Mouse (Mus musculus) ES-E14 (cell line): ENCODE results near the gene Med24. TPM values are rescaled to one million over a fixed set of nuclear protein-coding genes. Genes with fewer than 3 reads are reported as not detected.

ENCODE experiments used
- DNase-seq: peaks from one replicate; pipeline ENCODE4 v3.0.0-alpha.2; 2013; ENCODE audit warnings: low read depth, low spot score
- H3K27ac ChIP-seq: 2 replicates; pipeline ENCODE4 v1.5.1; 2012; ENCODE audit warnings: low read depth, mild to moderate bottlenecking, low read length, moderate library complexity, mixed read lengths; ENCODE audit not compliant: poor library complexity, insufficient read depth, severe bottlenecking
- H3K36me3 ChIP-seq: 2 replicates; pipeline ENCODE4 v1.6.1; 2012; ENCODE audit warnings: mild to moderate bottlenecking, low read length, moderate library complexity, mixed read lengths; ENCODE audit not compliant: control insufficient read depth, poor library complexity, insufficient read depth, severe bottlenecking
- H3K4me1 ChIP-seq, 2 experiments: fragments of 150-350 bp in 1 of 2; sonication (generic) in 1 of 2; 2 replicates each; pipeline ENCODE4 v1.6.1; 2012; ENCODE audit warnings: low read length in 2 of 2, mild to moderate bottlenecking in 1 of 2, mixed read lengths in 1 of 2; ENCODE audit not compliant: control insufficient read depth in 2 of 2, insufficient read depth in 2 of 2, poor library complexity in 1 of 2
- H3K4me3 ChIP-seq, 2 experiments: fragments of 150-350 bp in 1 of 2; sonication (generic) in 1 of 2; 2 replicates each; pipeline ENCODE4 v1.5.1; 2012; ENCODE audit warnings: low read length in 2 of 2, low read depth in 1 of 2, mild to moderate bottlenecking in 1 of 2, mixed read lengths in 1 of 2; ENCODE audit not compliant: insufficient read depth in 1 of 2, poor library complexity in 1 of 2, severe bottlenecking in 1 of 2
- H3K9ac ChIP-seq: 2 replicates; pipeline ENCODE4 v1.6.1; 2012; ENCODE audit warnings: low read depth, mild to moderate bottlenecking, low read length, mixed read lengths; ENCODE audit not compliant: poor library complexity, insufficient read depth, severe bottlenecking
- H3K9me3 ChIP-seq: fragments of 150-350 bp; sonication (generic); 2 replicates; pipeline ENCODE4 v1.6.1; 2012; ENCODE audit warnings: low read depth, mild to moderate bottlenecking, low read length; ENCODE audit not compliant: control insufficient read depth, insufficient read depth
- CHD2 ChIP-seq: IDR thresholded peaks from 2 replicates; pipeline ENCODE4 v1.6.1; 2014; ENCODE audit warnings: mild to moderate bottlenecking, low read depth, low read length, inconsistent platforms
- HCFC1 ChIP-seq: IDR thresholded peaks from 2 replicates; pipeline ENCODE4 v1.6.1; 2012; ENCODE audit warnings: low read length, inconsistent platforms, borderline replicate concordance; ENCODE audit not compliant: insufficient read depth
- MAFK ChIP-seq: IDR thresholded peaks from 2 replicates; pipeline ENCODE4 v1.6.1; 2014; ENCODE audit warnings: mild to moderate bottlenecking, low read depth, low read length, inconsistent platforms; ENCODE audit not compliant: insufficient read depth
- ZC3H11A ChIP-seq: IDR thresholded peaks from 2 replicates; pipeline ENCODE4 v1.6.1; 2012; ENCODE audit warnings: low read depth, mild to moderate bottlenecking, inconsistent platforms, low read length, borderline replicate concordance
- ZNF384 ChIP-seq: IDR thresholded peaks from 2 replicates; pipeline ENCODE4 v1.6.1; 2012; ENCODE audit warnings: low read depth, low read length, inconsistent platforms
- in situ Hi-C, 2 experiments: fragments of 600-800 bp; cut with MboI; formaldehyde crosslinking; loops; one replicate each; pipeline ENCODE4 v1.15.1; 2025; ENCODE audit warnings: low sequenced_read_pairs in 2 of 2, inconsistent platforms in 1 of 2; ENCODE audit not compliant: unreplicated experiment in 2 of 2
- total RNA-seq: library from RNA; depleted of rRNA; stranded (reverse); fragments of 300-350 nt; gene quantifications from 2 replicates; pipeline ENCODE4 v1.2.3, GENCODE M21; 2012

Gene Med24
- total RNA-seq, 1 experiment: 53.5 TPM

DNA sequence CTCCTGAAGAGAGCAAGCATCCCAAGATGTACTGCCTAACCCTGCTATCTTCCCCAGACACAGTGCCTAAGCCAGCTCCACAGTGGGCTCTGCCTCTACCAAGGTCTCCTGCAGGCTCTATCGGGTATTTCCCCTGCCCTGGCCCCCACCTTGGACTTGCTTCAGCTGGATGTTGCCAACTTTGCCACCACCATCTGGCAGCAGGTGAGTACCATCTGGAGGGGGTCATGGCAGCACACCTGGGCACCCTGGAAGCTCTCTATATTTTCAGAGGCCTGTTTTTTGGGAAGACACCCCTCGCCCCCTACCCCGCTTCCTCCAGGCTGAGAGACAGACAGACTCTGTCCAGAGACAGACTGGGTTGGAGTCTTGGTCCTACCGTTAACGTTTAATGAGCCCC is 26.9 kb downstream of the Med24 start:
- no peak overlapping the region for H3K9ac ChIP-seq
- H3K9me3 ChIP-seq: no peaks in the 10 kb centered on the region
- TF ChIP-seq HCFC1 (no peak), ZNF384 (no peak), CHD2 (no peak), ZC3H11A (no peak), MAFK (no peak)
- no peak overlapping the region for H3K27ac ChIP-seq
- in situ Hi-C loops: no loop called here
- DNase-seq: no peak
- H3K4me3 ChIP-seq: no peak overlapping the region
- H3K4me1 ChIP-seq: peaks cover 0 to 6% of the 10 kb centered on the region in 2 experiments; a peak in 1 of 4 replicates
- peaks cover 24% of the 10 kb centered on the region for H3K36me3 ChIP-seq

GRCm38 (mm10) chr11:98701213-98701670 is 28.0 kb downstream of the Med24 start, which contains the start of gene Csf3:
Csf3 (plus strand) TSS chr11:98701263.
- no peaks in the 10 kb centered on the region for H3K9me3 ChIP-seq

GRCm38 (mm10) chr11:98699911-98700310 is 29.3 kb downstream of the Med24 start:
- Histone ChIP-seq H3K27ac (no peak overlapping the region), H3K36me3 (peaks cover 14% of the 10 kb centered on the region), H3K4me3 (no peak overlapping the region), H3K9me3 (no peaks in the 10 kb centered on the region), H3K4me1 (peaks cover 2 to 8% of the 10 kb centered on the region in 2 experiments; a peak in 1 of 4 replicates), H3K9ac (no peak overlapping the region)
- DNase-seq: peak; percentile 54
- in situ Hi-C loops: no loop called here
- TF ChIP-seq CHD2 (no peak), ZC3H11A (peak; percentile 44; the same call in 1 of the 2 replicates)

More at GRCm38 (mm10) chr11:98701213-98701670, 28.0 kb downstream of the Med24 start, which contains the start of gene Csf3:
- Histone ChIP-seq H3K36me3 (peaks cover 17% of the 10 kb centered on the region), H3K27ac (no peak within 1 kb of the TSS), H3K9ac (no peak within 1 kb of the TSS), H3K4me1 (peaks cover 0 to 6% of the 10 kb centered on the region in 2 experiments; a peak in 1 of 4 replicates), H3K4me3 (no peak within 1 kb of the TSS)
- in situ Hi-C loops: no loop called here
- DNase-seq: no peak
- no peak for TF ChIP-seq CHD2
- TF ChIP-seq ZC3H11A: no peak

DNA sequence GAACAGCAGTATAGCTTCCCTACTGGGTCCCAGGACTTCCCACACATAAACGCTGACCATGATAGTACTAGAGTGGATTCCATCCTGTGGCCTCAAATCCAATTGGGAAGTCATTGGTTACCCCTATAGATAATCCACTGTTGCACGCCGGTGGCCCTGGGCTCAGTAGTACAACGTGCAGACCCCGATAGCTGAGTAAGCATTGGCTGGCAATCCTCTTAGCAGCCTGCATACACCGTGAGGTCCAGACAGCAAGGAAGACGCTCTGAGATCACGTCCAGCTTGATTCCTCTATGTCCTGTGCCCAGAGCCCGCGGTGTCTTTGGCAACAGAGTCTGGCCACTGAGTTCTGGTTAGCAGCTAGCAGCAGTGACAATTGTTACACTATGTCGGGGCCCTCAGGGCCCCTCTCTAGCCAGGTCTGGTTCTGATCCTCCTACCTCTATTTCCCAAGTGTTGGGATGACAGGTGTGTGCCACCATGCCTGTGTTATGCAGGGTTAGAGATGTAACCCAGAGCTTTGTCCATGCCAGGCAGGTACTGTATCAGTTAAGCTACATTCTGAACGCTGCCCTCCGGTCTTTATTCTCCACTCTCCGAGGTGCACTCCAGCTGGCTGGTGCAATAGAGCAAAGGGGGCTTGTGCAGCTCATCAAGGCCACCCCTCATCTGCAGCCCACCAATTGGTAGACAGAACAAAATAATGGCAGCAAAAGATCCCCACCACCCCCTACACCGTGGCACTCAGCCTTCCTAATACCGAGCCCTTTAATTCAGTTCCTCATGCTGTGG is 30.2 kb downstream of the Med24 start:
- Histone ChIP-seq H3K4me1 (peaks cover 2 to 8% of the 10 kb centered on the region in 2 experiments; a peak in 1 of 4 replicates), H3K36me3 (peaks cover 18% of the 10 kb centered on the region), H3K27ac (no peak overlapping the region), H3K4me3 (no peak overlapping the region), H3K9ac (no peak overlapping the region), H3K9me3 (no peaks in the 10 kb centered on the region)
- DNase-seq: no peak
- in situ Hi-C loops: no loop called here
- TF ChIP-seq MAFK: no peak

DNA sequence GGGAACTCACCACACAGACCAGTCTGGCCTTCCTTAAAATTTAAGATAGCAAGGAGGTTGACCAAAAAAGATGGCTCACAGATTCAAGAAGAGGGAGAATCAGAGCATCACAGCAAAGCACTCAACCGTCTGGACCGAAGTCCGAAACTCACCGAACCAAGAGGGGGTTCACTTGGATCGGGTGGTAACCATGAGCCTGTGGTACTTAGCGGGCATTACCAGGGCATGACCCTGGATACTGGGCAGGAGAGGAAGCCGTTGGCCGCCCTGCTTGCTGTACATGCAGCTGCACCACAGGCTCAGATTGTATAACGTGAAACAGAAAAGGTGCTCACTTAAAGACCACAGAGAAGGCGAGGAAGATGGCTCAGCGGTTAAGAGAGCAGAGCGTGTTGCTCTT is 32.0 kb downstream of the Med24 start:
- Histone ChIP-seq H3K4me3 (no peak overlapping the region), H3K36me3 (peaks cover 33% of the 10 kb centered on the region), H3K4me1 (peaks cover 4 to 16% of the 10 kb centered on the region in 2 experiments; a peak in 1 of 4 replicates), H3K9ac (no peak overlapping the region), H3K9me3 (no peaks in the 10 kb centered on the region), H3K27ac (no peak overlapping the region)
- TF ChIP-seq HCFC1: no peak
- DNase-seq: no peak
- in situ Hi-C loops: no loop called here
